Mouse (Mus musculus) spleen, adult 10 weeks (tissue): Measurements from ENCODE around the gene Nop56. TPM values are rescaled to one million over a fixed set of nuclear protein-coding genes. Genes with fewer than 3 reads are reported as not detected.

Experiments
- polyA plus RNA-seq: library from polyadenylated mRNA; stranded (reverse); fragments of 350-450 nt; fragmentation: Illumina TruSeq; extraction: RNeasy Lipid Tissue Mini Kit (QIAGEN cat#74804); gene quantifications from one replicate; pipeline ENCODE4 v1.2.3, GENCODE M21; 2015; ENCODE audit warnings: low replicate concordance; ENCODE audit not compliant: insufficient read depth

Nop56 gene
- polyA plus RNA-seq, result 330 TPM

DNA sequence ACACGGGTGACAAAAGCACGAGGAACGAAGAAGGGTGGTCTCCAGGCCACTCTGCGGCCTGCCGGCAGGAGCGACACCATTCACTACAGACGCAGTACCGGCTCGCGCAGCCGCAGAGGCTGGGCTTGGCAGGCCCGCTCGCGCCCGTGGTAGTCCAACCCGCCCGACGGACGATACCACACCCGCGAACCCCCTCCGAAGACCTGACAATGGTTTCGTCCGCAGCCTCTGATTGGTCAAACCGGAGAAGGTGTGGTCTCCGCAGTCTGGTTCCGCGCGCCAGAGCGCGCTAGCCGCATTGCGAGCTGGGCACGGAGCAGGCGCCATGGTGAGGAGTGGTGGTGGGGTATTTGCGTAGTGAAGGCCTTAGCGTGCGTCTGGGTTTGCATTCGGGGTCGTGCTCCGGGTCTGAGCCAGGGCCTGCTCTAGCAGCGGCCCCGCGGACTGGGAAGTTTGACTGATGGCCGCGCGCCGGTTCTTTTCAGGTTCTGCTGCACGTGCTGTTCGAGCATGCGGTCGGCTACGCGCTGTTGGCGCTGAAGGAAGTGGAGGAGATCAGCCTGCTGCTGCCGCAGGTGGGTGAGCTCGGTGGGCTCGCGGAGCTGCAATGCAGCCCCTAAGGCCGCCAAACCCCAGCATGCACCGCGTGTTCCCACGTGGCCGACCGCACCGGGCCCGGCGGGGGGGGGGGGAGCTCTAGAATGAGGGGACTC lies at the start of gene Nop56:
Gene Nop56, plus strand, starts transcription at position 282 of the 713 bp plus-strand sequence.

DNA sequence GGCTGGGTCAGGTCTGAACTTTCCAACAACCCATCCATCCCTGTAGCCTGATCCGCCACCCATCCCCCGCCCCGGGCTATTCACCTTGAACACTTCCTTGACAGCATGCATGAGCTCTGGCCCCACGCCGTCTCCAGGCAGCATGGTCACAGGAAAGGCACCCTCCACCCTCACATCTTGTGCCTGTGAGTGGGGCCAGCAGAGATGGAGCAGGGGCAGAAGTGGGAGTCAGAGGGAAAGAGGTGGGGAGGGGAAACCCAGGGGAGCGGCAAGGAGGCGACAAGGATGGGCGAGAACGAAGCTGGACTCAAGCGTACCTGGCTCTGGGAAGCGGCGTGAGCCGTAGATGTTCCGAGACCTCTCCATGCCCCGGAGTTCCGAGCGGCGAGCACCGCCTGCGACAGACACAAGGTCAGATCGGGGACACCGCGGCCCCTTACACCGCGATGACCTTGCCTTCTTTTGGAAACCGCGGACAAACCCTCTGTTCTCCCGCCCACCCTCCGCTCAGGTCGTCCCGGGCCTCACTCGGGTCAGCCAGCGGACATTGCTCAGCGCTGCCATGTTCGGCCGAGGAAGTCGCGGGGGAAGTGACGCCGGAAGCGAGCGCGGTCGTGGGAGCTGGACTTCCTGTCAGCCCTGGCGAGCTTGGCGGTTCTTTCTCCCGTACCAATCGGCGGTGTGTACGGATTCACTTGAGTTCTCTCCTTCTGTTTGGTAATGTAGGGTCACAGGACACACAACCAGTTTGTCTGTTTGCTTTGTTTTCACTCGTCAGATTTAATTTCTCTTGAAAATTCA lies 9.8 kb downstream of the Nop56 start, which contains the start of gene Idh3b:
Gene Idh3b, minus strand, starts transcription at position 694 of the 801 bp plus-strand sequence.

GRCm38 (mm10) chr2:130294936-130295277 lies 20.7 kb downstream of the Nop56 start, which contains the start of gene Ebf4:
TSS of gene Ebf4 (plus strand) at chr2:130295169.

Other genes starting within 250 kb of the Nop56 start
- gene Tgm6, start 162.0 kb upstream of the Nop56 start, polyA plus RNA-seq, result 0.07 TPM
- gene Snrpb, start 95.0 kb upstream of the Nop56 start, polyA plus RNA-seq, result 75.8 TPM
- gene Tmc2, start 79.2 kb upstream of the Nop56 start, polyA plus RNA-seq, result not detected
- gene Idh3b, start 10.1 kb downstream of the Nop56 start, polyA plus RNA-seq, result 131 TPM
- 0.87 TPM for gene Ebf4, start 20.7 kb downstream of the Nop56 start, polyA plus RNA-seq
- 22.9 TPM for gene Cpxm1, start 123.1 kb downstream of the Nop56 start, polyA plus RNA-seq
- gene Gm28372, start 130.8 kb downstream of the Nop56 start, polyA plus RNA-seq, result not detected
- not detected for gene 1700020A23Rik, start 130.8 kb downstream of the Nop56 start, polyA plus RNA-seq
- not detected for gene Tmem239, start 132.0 kb downstream of the Nop56 start, polyA plus RNA-seq
- gene Vps16, start 149.9 kb downstream of the Nop56 start, polyA plus RNA-seq, result 139 TPM
- 14.9 TPM for gene Pced1a, start 150.3 kb downstream of the Nop56 start, polyA plus RNA-seq
- gene Ptpra, start 175.8 kb downstream of the Nop56 start, polyA plus RNA-seq, result 83.7 TPM